Mouse (Mus musculus): ENCODE data around the gene Lrrtm4.

Lrrtm4 gene

DNA sequence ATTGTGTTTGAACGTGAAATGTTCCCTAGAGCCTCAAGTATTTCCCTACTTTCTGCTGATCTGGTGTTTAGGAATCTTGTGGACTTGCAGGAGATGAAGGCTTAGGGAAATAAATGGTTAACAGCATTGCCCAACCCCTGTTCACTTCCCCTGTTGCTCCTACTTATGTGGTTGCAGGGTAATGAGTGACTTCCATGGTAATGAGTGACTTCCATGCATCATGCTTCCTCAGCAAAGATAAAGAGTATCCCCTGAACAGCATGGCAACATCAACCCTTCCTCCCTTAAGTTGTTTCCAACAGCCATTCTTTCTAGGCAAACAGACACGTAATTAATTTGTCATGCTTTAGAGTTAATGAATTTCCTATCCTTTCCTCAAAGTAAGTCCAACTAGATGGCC, 685.5 kb downstream of the Lrrtm4 start:
- no peak for DNase-seq (ENCODE audit: extremely low read depth, low read depth)

DNA sequence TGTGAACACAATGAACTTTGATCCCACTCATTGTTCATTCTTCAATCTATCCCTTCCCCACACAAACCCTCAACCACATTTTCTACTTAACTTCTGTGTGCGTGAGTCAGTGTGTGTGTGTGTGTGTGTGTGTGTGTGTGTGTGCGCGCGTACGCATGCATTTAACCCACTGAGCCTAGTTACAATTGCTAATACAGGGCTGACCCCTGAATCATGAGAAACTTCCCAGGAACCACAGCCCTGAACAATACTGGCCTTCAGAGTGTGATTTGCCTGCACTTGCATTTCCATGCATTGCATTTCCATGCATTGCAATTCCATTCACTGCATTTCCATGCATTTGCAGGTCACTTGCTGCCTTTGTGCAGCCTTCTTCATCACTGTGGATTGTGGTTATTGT, 701.8 kb downstream of the Lrrtm4 start:
- DNase-seq (ENCODE audit: extremely low read depth, low read depth): no peak

DNA sequence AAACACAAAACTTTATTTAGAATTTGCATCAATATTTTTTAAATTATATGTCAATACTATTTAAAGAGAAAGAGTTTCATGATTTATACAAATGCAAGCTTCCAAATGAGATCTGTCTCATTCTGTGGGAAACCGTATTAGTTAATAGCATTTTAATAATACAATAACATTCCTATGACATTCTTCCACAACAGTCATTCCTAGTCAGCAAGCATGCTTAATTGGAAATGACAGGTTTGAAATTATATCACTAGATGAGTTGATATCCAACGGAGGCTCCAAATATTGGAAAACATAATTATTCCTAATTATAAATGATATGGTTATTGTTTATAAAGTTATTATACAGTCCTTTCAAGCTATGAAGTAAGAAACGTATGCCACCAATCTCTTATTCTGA, 714.7 kb downstream of the Lrrtm4 start:
- no peak for DNase-seq (ENCODE audit: extremely low read depth, low read depth)

DNA sequence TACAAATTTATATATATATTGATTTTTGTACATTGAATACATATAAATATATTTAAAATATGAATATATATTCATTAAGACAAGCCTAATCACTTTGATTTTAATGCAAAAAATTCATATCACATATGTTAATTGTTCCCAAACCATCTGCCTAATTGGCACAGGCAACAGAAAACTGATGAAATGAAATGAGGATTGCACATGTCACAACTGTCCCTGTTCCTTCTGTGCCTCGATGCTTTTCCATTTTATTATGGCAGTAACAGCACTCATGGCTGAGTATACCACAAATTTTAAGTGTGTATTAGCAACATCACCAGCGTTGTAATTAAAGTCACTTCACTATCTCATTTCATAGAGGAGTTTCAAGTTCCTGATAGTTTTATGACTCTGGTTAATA, 732.1 kb downstream of the Lrrtm4 start:
- no peak for DNase-seq (ENCODE audit: extremely low read depth, low read depth)

DNA sequence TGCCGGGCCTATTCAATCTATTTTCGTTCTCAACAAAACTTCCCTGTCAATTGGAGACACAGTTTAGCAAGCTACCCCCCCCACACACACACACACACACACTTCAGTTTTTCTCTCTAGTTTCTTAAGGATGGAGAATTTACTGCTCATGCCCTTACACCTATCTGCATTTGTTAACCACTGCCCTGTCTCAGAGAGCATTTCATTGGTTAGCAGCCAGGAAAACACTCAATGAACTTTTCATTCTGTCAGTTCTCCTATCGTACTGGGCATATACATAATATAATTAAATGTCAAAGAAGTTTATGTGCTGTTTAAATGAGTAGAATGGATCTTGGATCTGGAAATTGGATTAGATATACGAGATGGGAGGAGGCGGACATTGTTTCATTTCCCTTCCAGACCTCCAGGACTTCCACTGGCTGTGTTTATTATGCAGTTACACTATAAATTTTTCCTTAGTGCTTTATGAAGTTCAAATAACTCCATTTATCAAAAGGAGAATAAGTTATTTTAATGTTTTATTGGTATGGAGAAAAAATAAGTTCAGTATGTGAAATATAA, 742.0 kb downstream of the Lrrtm4 start:
- DNase-seq (ENCODE audit: extremely low read depth, low read depth): no peak

DNA sequence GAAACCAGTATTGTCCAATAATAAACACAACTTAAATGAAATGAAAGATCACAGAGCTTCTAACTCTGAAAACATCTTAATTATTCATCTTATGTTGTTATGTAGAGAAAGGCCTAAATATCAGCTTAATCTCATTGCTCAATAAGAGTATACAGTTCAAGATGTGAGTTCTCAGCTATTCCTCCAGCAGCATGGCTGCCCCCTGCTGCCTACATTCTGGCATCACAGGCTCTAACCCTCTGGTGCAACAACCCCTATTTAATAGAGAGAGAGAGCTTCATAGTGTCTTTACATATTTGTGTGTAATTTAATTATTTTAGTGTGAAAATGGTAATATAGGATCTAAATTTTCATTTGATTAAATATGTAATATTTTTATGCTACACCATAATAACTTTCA, 767.6 kb downstream of the Lrrtm4 start:
- no peak for DNase-seq (ENCODE audit: extremely low read depth, low read depth)

DNA sequence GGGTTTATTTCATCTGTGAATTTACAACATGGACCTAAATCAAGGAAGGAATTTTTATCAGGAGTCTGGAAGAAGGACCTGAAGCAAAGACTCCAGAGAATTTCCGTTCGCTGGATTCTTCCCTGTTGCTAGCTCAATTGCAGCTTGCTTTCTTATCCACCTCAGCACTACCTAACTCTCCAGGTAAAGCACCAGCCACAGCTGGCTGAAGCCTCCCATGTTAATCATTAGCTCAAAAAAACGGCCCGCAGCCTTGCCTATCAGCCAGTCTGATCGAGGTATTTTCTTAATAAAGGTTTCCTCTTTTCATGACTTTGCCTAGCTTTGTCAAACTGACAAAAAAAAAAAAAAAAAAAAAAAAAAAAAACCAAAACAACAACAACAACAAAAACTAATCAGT, 805.1 kb downstream of the Lrrtm4 start:
- no peak for DNase-seq (ENCODE audit: extremely low read depth, low read depth)

DNA sequence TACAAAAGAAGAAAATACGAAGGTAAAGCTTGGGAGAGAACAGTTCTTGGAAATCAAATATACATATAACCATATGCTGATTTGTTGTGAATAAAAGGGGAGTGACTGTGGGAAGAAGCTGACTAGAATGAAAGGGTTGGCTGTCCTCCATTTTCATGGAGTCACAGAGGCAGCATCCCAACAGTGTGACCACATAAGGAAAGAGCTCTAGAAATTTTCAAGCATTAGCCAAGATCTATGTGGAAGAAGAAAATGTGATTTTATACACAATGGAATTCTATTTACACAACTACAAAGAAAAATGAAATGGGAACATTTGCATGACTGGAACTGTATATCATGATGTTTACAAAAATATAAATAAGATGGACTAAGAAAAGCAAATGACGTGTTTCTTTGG, 821.1 kb downstream of the Lrrtm4 start:
- DNase-seq (ENCODE audit: extremely low read depth, low read depth): no peak

DNA sequence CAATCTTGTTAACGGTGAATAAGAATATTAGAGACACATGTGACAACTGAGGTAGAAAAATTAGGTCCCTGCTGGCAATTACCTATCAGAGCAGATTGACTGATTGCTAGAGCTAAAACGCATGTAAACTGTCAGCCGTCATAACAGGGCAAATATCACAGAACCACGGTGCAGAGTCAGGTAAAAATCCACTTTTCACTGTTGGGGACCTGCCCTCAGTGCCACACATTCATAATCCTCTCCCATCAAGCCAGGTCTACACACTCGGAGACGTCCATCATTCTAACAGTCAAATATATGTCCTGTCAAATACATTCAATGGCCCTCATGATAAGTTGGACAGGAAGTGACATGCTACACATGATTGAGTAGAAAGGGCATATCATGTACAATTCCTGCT, 826.6 kb downstream of the Lrrtm4 start:
- no peak for DNase-seq (ENCODE audit: extremely low read depth, low read depth)

DNA sequence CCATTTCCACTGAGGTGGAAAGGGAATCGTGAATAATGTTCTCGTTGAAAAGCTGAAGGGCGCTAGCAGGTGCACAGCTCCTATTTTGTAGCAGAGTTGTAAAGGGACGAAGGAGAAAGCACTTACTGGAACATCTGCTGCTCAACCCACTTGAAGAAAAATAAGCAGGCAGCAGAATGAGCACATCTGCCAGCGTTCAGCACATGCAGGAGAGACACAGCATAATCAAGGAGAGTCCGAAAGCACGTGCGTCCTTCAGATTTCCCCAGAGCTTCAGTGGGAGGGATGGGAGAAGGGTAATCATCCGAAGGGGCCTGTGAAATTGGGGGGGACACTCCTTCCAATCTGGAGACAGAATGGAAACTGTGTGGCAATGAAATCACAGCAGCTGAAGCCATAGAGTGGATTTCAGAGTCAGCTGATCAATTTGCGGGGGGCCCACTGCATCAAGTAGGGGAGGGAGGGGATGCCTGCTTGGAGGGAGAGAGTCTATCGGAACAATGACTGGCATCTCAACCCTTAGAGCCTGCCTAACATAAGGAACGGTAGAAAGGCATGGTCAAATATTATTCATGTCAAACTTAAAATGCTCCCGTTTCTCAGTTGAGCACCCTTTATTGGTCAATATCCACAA, 838.4 kb downstream of the Lrrtm4 start:
- DNase-seq (ENCODE audit: extremely low read depth, low read depth): no peak

Measured in MEL-GATA-1-ER (cell line).